Mouse (Mus musculus) lung, postnatal 0 days (tissue): Measurements from ENCODE around the gene Kank1. TPM values are rescaled to one million over a fixed set of nuclear protein-coding genes. Genes with fewer than 3 reads are reported as not detected.

ENCODE experiments used
- ATAC-seq: fragments of 200-750 bp; cut with Nextera tagmentation; 2 replicates; pipeline ENCODE4 v1.8.0; 2017; ENCODE audit warnings: moderate library complexity
- DNase-seq: peaks from one replicate; pipeline ENCODE4 v3.0.0-alpha.2; 2016; ENCODE audit warnings: low spot score
- H3K27ac ChIP-seq: fragments of 300-500 bp; sonication (generic); 2 replicates; pipeline ENCODE4 v1.5.1; 2014; ENCODE audit warnings: antibody characterized with exemption, mild to moderate bottlenecking, low read length, mixed read lengths
- H3K27me3 ChIP-seq: fragments of 300-500 bp; sonication (generic); replicated peaks from 2 replicates; pipeline ENCODE4 v1.6.1; 2014; ENCODE audit warnings: low read length, mixed read lengths; ENCODE audit not compliant: insufficient read depth
- H3K36me3 ChIP-seq: fragments of 300-500 bp; sonication (generic); 2 replicates; pipeline ENCODE4 v1.6.1; 2014; ENCODE audit warnings: low read length, mixed read lengths; ENCODE audit not compliant: insufficient read depth
- H3K4me1 ChIP-seq: fragments of 300-500 bp; sonication (generic); 2 replicates; pipeline ENCODE4 v1.6.1; 2014; ENCODE audit warnings: antibody characterized with exemption, low read depth, low read length, mixed read lengths; ENCODE audit not compliant: insufficient read depth
- H3K4me2 ChIP-seq: fragments of 300-500 bp; sonication (generic); replicated peaks from 2 replicates; pipeline ENCODE4 v1.6.1; 2014; ENCODE audit warnings: low read depth, mild to moderate bottlenecking, low read length, moderate library complexity, mixed read lengths
- H3K4me3 ChIP-seq: fragments of 300-500 bp; sonication (generic); 2 replicates; pipeline ENCODE4 v1.5.1; 2014; ENCODE audit warnings: low read depth, low read length
- H3K9ac ChIP-seq: fragments of 300-500 bp; sonication (generic); replicated peaks from 2 replicates; pipeline ENCODE4 v1.6.1; 2014; ENCODE audit warnings: low read depth, mild to moderate bottlenecking
- H3K9me3 ChIP-seq: fragments of 300-500 bp; sonication (generic); 2 replicates; pipeline ENCODE4 v1.6.1; 2016; ENCODE audit warnings: low read length, mixed read lengths
- CTCF ChIP-seq: IDR thresholded peaks from 2 replicates; pipeline ENCODE4 v1.5.1; 2016; ENCODE audit warnings: antibody characterized with exemption, mild to moderate bottlenecking
- EP300 ChIP-seq: IDR thresholded peaks from 2 replicates; pipeline ENCODE4 v1.6.1; 2016; ENCODE audit warnings: antibody characterized with exemption, mild to moderate bottlenecking, control low read depth
- WGBS: fragments of 180-500 bp; shearing (Covaris S2); extraction: QIAGEN DNeasy Blood & Tissue Kit; methylation state at CpG from one replicate; pipeline ENCODE4 v1.1.7; 2014; 5-methylcytosine and 5-hydroxymethylcytosine counted together
- polyA plus RNA-seq: library from polyadenylated mRNA; unstranded; fragments of >200 nt; fragmentation: Nextera tagmentation; extraction: Ambion mirVana; gene quantifications from 2 replicates; pipeline ENCODE4 v1.2.1, GENCODE M21; 2015

Gene Kank1
- polyA plus RNA-seq, 1 experiment from 2014 or later = 6.9 TPM

DNA sequence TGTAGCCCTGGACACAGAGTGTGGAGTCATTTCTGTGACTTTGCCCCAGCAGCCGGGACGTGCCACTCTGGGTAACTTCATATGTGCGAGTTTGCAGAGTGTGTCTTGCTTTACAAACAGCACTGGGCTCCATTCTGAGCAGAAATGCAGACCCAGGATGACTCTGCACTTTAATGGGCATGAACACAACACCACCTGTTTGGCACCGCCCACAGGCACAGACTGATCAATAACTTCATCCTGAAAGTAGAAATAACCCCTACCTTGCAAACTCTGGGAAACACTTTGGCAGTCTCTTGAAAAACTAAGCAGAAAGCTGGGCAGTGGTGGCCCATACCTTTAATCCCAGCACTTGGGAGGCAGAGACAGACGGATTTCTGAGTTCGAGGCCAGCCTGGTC, 244.0 kb downstream of the Kank1 start:
- H3K36me3 ChIP-seq = no peaks in the 10 kb centered on the region
- no peaks in the 10 kb centered on the region for H3K9me3 ChIP-seq
- H3K27me3 ChIP-seq = no peaks in the 10 kb centered on the region
- TF ChIP-seq CTCF (no peak), EP300 (no peak)
- no peak overlapping the region for H3K27ac ChIP-seq
- no peaks in the 10 kb centered on the region for H3K4me1 ChIP-seq
- 85% methylated on average over 6 of the region's 6 CpGs for WGBS
- H3K4me2 ChIP-seq = no peak overlapping the region
- no peak overlapping the region for H3K4me3 ChIP-seq
- H3K9ac ChIP-seq = no peak overlapping the region
- no peak for DNase-seq
- no peak for ATAC-seq

Other genes starting within 250 kb of the Kank1 start
- gene Dock8, start 237.4 kb upstream of the Kank1 start, polyA plus RNA-seq = 8.1 and 9.7 TPM in 2 replicates